Mouse (Mus musculus): ENCODE measurements around the gene Tbc1d7.

GRCm38 (mm10) chr13:43215994-43216706 lies 44.8 kb upstream of the Tbc1d7 start:
- no peak for TF ChIP-seq POLR2A (IDR thresholded peaks at IDR 0.05; ENCODE audit: borderline replicate concordance, extremely low read depth, low read depth, low read length)
- TF ChIP-seq CTCF (IDR thresholded peaks at IDR 0.05; ENCODE audit: insufficient read depth, low read length): no peak
